Mouse (Mus musculus) Muller cell, postnatal 12 days (primary cell): Measurements from ENCODE around the gene Car5b.

Experiments
- DNase-seq: peaks from one replicate; pipeline ENCODE4 v3.0.0-alpha.2; 2015; ENCODE audit errors: inconsistent ontology term

Gene Car5b

DNA sequence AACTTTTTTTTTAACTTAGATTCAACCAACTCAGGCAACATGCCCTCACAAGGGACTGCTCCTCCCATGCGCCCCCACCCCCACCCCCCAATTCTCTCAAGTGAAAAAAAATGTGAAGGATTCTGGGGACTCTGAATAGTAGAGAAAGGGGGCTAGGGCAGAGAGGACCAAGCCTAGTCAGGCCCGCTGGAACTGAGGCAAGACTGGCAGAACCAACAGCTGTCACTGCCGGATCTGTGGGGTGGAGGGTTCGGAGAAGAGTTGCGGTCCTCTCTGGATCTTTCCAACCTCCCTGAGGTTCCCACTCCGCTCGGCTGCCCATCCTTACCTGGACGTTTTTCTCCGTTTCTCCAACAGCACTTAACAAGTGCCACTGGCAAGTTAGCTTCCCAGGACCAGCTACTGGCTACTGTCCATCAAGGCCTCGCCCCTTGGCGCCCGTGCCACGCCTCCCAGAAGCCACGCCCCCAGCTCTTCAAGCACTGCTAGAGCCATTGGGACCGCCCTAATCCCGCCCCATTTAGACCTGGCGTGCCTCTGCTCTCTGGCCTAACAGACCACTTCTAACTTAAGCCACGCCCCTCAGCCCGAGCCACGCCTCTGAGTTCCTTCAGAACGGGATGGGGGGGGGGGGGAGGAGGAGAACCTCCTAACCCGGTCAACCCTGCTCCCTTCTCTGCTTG lies at the start of gene Car5b:
Gene Car5b, minus strand, starts transcription at position 391 of the 683 bp plus-strand sequence.
- DNase-seq: peak; percentile 94

DNA sequence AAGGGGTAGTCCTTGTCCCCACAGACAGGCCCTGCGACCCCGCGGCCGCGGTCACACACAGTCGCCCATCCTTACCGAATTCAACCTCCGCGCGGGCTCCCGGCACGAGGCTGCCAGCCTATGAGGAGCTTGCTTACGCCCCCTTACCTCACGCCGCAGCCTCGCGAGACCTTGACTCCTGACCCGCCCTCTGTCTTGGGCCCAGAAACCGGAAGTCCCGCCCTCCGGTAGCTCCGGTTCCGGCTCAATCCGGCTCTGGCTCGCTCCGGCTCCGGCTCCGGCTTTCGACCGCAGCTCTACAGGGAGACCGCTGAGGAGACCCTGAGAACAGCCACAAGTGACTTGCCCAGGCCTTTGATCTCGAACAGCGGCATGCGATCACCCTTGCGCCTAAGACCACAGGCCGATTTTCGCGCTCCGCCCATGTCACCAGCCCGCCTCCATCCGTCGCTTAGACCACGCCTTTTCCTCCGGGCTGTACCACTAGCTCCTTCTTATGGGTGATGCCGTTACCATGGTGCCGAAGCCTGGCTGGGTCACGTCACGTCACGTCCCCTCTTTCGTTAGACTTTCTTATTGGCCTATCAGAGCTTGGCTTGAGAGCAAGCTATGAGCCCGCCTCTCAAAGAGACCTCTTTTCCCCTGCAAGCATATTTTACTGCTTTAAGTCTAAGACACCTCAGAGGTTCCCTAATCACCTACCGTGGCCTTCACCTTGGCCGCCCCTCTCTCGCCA lies 48.4 kb upstream of the Car5b start, which contains the start of gene Siah1b:
Gene Siah1b, minus strand, starts transcription at position 454 of the 736 bp plus-strand sequence.
- peak; percentile 93 for DNase-seq

DNA sequence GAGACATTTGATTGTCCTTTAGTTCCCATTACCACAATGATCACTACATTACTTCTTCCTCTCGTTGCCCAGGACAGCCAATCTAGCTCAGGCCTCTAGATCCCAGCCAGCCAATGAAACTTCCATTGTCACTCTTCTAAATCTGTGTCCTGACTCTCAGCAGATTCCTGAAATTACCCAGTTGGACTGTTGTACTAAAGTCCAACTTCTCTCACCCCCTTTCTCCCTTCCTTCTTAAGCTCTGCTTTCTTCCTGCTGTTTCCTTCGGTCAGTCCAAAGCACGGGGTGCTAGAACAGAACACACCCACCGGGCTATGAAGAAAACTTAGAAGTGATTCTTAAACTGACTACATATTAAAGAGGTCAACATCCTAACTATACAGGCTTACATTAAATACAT lies 41.2 kb upstream of the Car5b start:
- no peak for DNase-seq

DNA sequence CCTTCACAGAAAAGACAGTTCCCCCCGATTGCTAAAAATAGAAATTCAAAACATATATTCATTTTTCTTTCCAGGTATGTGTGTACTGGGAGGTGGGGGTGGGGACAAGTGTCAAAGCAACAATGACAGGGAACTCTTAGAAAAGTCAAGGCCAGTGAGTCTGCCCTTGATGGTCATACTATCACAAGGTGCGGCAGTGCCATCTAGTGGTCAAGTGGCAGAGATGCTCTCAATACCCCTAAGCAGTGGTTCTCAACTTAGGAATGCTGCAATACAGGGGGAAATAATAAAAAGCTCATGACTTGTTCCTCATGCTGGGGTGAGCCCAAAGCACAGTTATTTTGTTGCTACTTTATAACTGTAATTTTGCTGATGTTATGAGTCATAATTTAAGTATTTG lies 38.4 kb upstream of the Car5b start:
- peak; percentile 30 for DNase-seq

DNA sequence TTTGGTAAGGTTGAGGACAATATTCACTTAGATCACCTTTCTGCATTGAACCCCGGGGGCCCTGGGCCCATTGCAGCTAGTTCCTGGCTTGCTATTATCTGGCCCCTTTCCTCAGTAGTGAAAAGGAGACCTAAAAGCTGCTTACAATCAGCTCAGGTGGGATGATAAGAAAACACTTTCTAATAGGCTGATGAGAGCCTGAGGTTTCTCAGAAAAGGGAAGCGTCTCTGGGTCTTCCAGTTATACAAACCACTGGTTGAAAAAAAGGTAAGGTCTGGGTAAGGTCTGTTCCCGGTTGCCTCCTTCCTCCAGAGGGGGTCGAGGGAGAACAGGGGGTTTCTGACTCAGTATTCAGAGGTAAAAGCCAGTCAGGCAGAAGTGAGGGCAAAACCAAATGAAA lies 31.3 kb upstream of the Car5b start:
- no peak for DNase-seq

DNA sequence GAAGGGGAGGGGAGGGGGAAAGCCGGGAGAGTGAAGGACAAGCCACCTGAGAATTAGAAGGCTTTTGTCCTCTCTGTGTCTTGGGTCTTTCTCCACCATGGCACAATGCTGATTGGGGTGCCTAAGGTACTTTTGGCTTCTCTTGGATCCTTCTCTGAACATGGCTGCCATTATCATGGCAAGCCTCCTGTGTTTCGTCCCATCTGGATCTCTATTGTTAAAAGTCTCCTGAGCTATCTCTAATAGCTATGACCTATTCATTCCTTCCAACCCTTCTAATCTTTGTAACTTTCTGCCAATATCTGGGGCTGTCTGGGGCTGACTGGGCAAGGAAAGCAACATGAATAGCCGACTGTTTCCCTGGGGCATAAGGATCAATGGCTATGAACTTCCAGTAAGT lies 30.7 kb upstream of the Car5b start:
- DNase-seq: no peak

DNA sequence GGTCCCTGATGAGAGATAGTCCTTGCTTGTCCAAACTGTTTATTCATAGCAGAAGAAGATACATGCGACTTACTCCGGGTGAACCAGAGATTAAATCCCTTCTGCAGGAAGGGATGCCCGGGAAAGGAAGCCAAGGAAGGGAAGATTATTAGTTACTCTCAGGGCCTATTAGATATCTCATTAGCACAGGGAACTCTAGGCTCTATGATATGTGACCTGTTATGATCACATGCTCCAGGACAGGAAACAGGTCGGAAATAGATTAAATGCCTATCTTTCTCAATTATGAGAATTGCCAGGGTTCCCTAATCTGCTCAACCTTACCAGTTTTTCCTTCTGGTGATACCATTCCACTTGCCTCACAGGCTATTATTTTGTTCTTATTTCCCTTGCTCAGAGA lies 27.9 kb upstream of the Car5b start:
- no peak for DNase-seq

DNA sequence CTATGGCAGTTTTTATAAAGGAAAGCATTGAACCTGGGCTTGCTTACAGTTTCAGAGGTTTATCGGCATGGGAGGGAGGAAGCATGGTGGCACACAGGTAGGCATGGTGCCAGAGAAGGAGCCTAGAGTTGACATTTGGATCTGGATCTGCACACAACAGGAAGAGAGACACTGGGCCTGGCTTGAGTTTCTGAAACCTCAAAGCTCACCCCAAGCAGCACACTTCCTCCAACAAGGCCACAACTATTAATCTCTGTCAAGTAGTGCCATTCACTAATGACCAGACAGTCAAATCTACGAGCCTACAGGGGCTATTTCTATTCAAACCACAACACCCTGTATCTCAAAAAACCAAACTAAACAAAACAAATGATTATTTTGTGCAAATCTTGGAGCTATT lies 18.9 kb upstream of the Car5b start:
- DNase-seq: no peak

DNA sequence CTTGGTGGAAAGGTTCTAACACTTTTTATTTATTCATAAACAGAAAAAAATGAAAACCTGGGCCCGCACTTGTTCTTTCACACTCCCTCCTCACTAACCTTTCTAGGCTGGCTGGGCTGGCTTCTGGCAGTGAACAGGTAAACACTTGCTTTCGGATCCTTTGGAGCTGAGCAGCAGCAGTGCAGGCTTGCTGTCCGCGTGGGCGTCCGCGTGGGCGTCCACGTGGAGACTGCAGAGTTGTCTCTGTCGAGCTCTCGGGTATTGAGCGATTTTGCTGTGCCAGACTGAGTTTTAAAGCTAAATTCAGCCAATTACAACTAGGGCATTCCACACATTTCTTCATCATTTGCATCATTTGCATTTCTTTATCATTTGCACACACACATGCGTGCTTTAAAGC lies 14.3 kb upstream of the Car5b start:
- DNase-seq: no peak

DNA sequence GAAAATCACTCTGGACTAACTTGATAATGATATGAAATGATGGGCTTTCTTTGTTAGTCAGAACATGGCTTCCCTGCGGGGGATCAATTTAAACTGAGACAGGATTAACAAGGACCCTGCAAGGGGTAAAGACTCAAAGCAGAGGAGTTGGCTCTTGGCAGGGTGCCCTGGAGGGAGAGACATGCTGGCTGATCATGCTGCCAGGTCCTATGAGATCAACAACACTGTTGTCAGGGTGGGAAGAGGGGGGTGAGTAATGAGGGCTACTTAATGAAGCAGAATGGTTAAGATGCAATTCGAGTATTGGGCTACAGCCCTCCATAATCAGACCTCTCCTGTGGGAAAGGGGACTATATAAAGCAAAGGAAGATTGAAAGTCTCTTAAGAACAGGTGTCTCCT lies 11.1 kb upstream of the Car5b start:
- peak; percentile 67 for DNase-seq

DNA sequence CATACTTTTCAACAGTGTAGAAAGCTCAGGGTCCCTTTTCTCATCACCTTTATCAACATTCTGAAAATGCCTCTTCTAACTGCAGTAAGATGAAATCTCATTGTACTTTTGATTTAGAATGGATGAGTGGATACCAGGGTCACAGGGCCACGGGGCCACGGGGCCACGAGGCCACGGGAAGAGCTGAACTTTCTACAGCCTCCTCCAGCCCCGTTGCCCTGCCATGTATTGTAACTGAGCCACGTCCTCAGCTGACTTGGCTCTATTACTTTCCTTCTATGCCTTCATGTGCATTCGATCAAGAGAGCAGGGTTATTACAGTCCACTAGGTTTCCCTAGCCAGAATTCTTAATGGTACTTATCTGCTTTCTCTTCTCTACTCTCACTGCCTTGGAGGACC lies 8.1 kb upstream of the Car5b start:
- DNase-seq: no peak

DNA sequence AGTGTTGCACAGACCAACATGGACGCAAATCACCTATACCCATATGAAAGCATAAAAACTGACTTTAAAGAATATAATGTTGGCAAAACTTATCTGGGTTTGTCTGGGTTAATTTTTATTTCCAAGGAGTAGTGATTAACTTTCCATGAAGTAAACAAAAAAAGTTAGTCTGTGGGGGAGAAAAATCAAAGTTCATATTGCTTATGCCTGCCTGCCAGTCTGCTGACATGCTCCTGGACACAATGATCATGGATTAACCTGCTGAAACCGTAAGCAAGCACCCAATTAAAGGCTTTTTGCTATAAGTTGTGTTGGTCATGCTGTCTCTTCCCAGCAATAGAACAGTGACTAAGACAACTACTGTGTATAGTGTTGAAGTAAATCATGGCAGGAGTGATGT lies 7.6 kb upstream of the Car5b start:
- no peak for DNase-seq

DNA sequence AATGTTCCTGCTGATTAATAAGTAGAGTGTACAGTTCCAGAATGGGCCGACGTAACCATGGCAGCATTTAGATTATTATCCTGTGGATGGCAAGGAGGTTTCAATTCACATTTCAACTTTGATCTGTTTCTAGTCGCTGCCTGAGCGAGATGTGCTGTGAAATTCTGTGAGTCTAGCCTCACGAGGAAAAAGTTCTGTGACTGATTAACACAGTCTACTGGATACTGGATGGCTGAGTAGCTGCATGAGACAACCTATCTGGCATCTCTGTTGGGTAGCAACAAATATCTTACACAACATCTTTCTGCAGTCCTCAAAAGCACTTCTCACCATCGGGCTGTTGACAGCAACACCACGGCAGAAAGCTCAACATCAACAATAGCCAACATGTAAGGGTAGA lies 4.7 kb upstream of the Car5b start:
- no peak for DNase-seq

DNA sequence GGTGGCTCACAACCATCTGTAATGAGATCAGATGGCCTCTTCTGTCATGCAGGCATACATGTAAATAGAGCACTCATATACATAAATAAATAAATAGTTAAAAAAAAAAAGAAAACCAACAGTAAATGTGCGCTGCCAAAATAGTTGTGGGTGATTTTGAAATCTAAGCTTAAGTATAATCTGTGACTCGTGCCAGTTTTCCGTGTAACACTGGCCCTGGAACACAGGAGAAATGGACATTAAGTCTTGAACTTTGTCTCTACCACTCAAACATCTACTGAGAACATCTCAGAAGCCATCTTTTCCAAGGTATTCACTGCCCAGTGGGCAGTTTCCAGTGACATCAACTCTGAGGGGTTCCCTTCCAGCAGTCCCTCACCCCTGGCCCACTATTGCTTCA lies 12.2 kb downstream of the Car5b start:
- no peak for DNase-seq

DNA sequence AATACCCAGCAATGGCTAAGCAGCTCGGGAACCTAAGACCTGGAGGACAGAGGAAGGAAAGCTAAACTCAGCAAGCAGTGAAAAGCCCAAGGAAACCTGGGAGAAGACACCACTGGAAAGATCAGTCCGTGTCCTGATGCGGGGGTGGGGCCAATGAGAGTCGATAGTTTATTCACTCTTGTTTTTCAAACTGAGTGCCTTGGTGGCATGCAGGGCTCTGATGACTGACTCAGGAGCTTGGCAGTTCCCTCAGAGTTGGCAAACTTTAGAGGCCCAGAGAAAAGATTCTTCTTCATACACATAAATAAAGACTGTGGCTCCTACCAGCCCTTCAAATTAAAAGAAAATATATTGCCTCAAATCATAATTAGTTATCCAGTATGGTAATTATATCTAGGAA lies 12.8 kb downstream of the Car5b start:
- DNase-seq: peak; percentile 75

DNA sequence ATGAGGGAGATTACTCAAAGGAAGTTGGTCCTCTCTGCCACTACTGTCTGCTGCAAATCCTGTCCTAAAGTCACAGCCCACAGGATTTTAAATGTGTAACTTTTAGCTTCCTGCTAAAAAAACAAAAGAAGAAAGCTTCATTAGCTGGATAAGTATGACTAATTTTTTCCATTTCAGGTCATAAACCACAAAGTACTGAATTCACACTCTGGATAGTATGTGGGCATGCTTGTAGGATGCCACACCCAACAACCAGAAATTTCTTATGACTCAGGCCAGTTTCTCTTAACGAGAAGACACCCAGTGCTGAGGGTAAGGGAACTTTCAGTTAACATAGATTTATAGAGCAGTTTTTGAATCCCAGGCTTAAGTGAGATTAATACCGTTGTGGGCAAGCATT lies 14.5 kb downstream of the Car5b start:
- DNase-seq: no peak

DNA sequence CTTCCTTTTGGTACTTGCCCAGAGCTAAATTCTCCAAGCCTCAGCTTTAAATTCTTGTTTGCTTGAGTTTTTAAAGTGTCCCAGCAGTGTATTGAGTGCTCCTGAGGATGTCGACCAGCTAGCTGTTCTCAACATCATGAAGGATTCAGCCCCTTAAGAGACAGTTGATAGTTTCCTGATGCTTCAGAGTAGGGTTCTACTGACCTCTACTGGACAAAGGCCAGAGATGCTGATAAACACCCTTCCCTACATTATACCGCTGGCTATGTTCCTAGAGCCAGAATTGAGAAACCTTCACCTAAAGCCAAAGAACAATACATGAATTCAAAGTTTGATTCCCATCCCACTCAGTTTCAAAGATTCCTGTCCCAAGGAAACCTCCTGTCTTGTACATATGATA lies 23.0 kb downstream of the Car5b start:
- no peak for DNase-seq

DNA sequence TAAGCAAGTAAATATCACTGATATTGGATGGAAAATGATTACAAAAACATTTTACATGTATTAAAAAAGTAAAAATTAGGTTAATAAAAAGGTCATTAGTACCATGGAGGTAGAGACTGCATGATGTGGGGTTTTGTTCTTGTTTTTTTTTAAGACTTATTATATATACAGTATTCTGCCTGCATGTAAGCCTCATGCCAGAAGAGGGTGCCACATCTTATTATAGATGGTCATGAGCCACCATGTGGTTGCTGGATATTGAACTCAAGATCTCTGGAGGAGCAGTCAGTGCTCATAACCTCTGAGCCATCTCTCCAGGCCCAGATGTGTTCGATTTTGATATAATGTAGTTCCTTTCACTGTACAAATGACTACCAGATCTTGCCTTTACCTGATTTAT lies 27.9 kb downstream of the Car5b start:
- no peak for DNase-seq

DNA sequence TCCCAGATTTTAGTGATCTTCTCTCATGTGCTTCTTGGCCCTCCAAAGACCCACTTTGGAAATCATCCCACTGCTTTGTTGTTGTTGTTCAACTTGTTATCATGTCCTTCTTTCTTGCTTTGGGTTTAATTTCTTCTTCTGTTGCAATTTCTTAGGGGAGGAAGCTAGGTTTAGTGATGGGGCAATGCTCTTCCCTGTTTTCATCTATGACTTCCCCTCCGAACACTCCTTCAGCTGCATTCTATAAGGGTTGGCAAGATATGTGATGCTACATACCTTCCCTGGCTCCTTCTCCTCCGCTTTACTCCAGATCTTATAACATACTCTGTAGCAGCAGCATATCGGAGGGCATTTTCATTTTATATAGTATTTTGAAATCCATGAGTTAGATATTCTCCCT lies 31.0 kb downstream of the Car5b start:
- no peak for DNase-seq

DNA sequence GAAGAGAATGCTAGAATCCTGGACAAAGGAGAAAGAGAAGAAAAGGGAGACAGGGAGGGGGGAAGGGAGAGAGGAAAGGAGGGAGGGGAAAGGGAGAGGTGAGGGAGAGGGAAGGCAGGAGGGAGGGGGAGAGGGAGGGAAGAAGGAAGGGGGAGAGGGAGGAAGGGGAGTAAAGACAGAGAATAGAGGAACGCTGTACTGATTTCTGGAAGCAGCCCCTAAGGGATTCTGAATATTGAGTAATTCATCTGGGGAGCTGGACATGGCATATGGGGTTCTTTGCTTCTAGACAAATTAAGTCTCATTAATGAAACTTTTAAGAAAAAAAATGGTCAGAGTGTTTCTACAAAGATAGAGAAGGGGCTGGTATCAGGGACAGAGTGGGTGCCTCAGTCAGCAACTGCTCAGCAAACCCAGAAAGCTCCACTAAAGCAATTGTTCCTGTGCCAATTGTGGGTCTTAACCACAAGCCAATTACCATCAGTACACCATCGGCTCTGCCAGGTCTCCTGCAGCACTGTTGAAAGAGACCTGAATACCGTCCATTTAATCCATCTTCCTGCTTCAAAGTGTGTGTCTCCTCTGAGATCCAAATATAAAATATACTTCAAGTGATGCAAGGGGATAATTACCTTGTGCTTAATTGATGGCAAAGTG lies 40.0 kb downstream of the Car5b start:
- peak; percentile 28 for DNase-seq

DNA sequence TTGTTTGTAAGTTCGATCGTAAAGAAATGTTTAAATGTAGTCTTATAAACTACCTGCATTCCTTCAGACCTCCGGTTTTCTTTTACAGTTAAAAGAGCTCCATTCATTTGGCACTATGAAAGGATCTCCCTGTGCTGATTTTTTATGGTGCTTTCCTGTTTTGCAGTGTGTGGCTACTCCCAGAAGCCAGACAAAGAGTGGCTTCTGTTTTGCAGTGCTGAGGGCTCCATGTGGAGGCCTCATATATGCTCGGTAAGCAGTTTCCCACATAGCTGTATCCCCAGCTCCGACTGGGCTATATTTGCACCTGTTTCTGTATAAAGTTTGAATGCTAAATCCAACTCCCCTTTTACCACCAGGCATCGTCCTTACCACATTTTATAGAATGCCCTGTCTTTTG lies 45.7 kb downstream of the Car5b start:
- DNase-seq: no peak

DNA sequence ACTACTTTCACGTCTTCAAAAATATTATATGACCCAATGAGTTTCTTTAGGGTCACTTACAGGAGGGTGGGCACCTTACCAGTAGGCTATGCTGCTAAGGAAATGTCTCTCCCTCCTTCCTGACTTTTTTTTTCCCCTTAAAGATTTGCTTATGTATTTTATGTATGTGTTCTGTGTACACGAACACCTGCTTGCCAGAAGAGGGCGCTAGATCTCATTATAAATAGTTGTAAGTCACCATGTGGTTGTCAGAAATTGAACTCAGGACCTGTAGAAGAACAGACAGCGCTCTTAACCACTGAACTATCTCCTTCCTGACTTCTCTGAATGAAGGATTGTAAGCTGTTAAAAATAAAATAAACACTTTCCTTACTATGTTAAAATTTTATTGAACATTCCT lies 46.3 kb downstream of the Car5b start:
- no peak for DNase-seq

DNA sequence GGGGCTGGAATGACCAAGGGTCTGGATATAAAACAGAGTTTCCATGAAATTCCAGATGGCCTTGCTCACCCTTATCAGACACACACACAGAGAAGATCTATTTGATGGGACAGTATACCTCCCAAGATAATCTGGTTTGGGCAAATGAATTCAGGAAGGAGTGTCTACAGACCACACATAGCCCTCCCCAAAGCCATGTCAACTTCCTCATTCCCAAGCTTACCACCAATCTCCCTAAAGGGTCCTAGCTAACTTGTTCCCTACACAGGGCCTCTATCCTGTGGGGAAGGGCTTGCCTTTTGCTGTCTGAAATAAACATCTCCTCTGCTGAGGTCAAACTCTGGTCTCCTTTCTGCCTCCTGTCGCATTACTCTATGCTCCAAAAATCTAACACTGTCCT lies 46.7 kb downstream of the Car5b start:
- DNase-seq: no peak
